Mouse (Mus musculus) limb, embryonic 14.5 days (tissue): Measurements from ENCODE around the gene Rad21l. TPM values are rescaled to one million over a fixed set of nuclear protein-coding genes. Genes with fewer than 3 reads are reported as not detected.

Experiments
- ATAC-seq: fragments of 200-750 bp; cut with Nextera tagmentation; 2 replicates; pipeline ENCODE4 v1.8.0; 2017; ENCODE audit warnings: low read depth, moderate number of reproducible peaks, moderate TSS enrichment; ENCODE audit not compliant: low FRiP score
- DNase-seq: peaks from one replicate; pipeline ENCODE4 v3.0.0-alpha.2; 2015; ENCODE audit warnings: low spot score
- H3K27ac ChIP-seq: fragments of 300-500 bp; sonication (generic); replicated peaks from 2 replicates; pipeline ENCODE4 v1.5.1; 2014; ENCODE audit warnings: low read depth, mild to moderate bottlenecking, low read length, moderate library complexity, mixed read lengths
- H3K27me3 ChIP-seq: fragments of 300-500 bp; sonication (generic); 2 replicates; pipeline ENCODE4 v1.6.1; 2014; ENCODE audit warnings: low read length, mixed read lengths; ENCODE audit not compliant: control insufficient read depth, insufficient read depth
- H3K36me3 ChIP-seq: fragments of 300-500 bp; sonication (generic); 2 replicates; pipeline ENCODE4 v1.6.1; 2014; ENCODE audit warnings: mild to moderate bottlenecking, low read length, moderate library complexity, mixed read lengths; ENCODE audit not compliant: control insufficient read depth, insufficient read depth
- H3K4me1 ChIP-seq: fragments of 300-500 bp; sonication (generic); 2 replicates; pipeline ENCODE4 v1.6.1; 2014; ENCODE audit warnings: antibody characterized with exemption, low read length, mixed read lengths; ENCODE audit not compliant: control insufficient read depth, insufficient read depth
- H3K4me2 ChIP-seq: fragments of 300-500 bp; sonication (generic); replicated peaks from 2 replicates; pipeline ENCODE4 v1.6.1; 2014; ENCODE audit warnings: low read depth, mild to moderate bottlenecking, low read length, moderate library complexity; ENCODE audit not compliant: severe bottlenecking
- H3K4me3 ChIP-seq: fragments of 300-500 bp; sonication (generic); replicated peaks from 2 replicates; pipeline ENCODE4 v1.5.1; 2014; ENCODE audit warnings: low read length
- H3K9ac ChIP-seq: fragments of 300-500 bp; sonication (generic); 2 replicates; pipeline ENCODE4 v1.6.1; 2014; ENCODE audit warnings: mild to moderate bottlenecking, low read depth, low read length, moderate library complexity; ENCODE audit not compliant: severe bottlenecking
- H3K9me3 ChIP-seq: fragments of 300-500 bp; sonication (generic); 2 replicates; pipeline ENCODE4 v1.6.1; 2016; ENCODE audit warnings: low read length; ENCODE audit not compliant: control insufficient read depth
- POLR2A ChIP-seq: fragments of 200-500 bp; IDR thresholded peaks from 2 replicates; pipeline ENCODE4 v1.8.0; 2012; ENCODE audit warnings: inconsistent platforms, mild to moderate bottlenecking, moderate library complexity, borderline replicate concordance; ENCODE audit not compliant: insufficient read depth, insufficient read length; ENCODE audit errors: extremely low read depth
- WGBS: fragments of 180-500 bp; shearing (Covaris S2); extraction: QIAGEN DNeasy Blood & Tissue Kit; methylation state at CpG from one replicate; pipeline ENCODE4 v1.1.7; 2014; 5-methylcytosine and 5-hydroxymethylcytosine counted together
- polyA plus RNA-seq, 2 experiments: library from polyadenylated mRNA; depleted of rRNA in 1 of 2; stranded (reverse) in 1 of 2; unstranded in 1 of 2; fragments of >200 nt; fragmentation: Nextera tagmentation in 1 of 2; extraction: Ambion mirVana in 1 of 2; gene quantifications; 2 replicates each; pipeline versions ENCODE4 v1.2.1 to v1.2.3; 2012 to 2014

The Rad21l gene
- polyA plus RNA-seq, 2 experiments: not detected

- no peak for TF ChIP-seq POLR2A
- H3K9me3 ChIP-seq: no peaks in the 10 kb centered on the region
- no peak overlapping the region for H3K4me2 ChIP-seq
- peaks cover 3% of the 10 kb centered on the region; the same call in 1 of the 2 replicates for H3K4me1 ChIP-seq
- H3K27ac ChIP-seq: no peak overlapping the region
- WGBS: 36% methylated on average over 2 of the region's 2 CpGs
- no peak for ATAC-seq
- no peaks in the 10 kb centered on the region for H3K36me3 ChIP-seq
- peaks cover 23% of the 10 kb centered on the region; the same call in 1 of the 2 replicates for H3K27me3 ChIP-seq
- H3K4me3 ChIP-seq: no peak overlapping the region
- no peak overlapping the region for H3K9ac ChIP-seq
- no peak for DNase-seq
These were observed 33.4 kb downstream of the Rad21l start for GRCm38 (mm10) chr2:151634903-151635302.

GRCm38 (mm10) chr2:151632982-151633381 lies 35.4 kb downstream of the Rad21l start:
- H3K36me3 ChIP-seq: no peaks in the 10 kb centered on the region
- no peak for DNase-seq
- TF ChIP-seq POLR2A: no peak
- no peak for ATAC-seq
- peaks cover 3% of the 10 kb centered on the region; the same call in 1 of the 2 replicates for H3K4me1 ChIP-seq
- H3K4me2 ChIP-seq: no peak overlapping the region
- WGBS: 40% methylated on average over 5 of the region's 5 CpGs
- H3K4me3 ChIP-seq: no peak overlapping the region
- peaks cover 23% of the 10 kb centered on the region; the same call in 1 of the 2 replicates for H3K27me3 ChIP-seq
- no peak overlapping the region for H3K27ac ChIP-seq
- no peaks in the 10 kb centered on the region for H3K9me3 ChIP-seq
- H3K9ac ChIP-seq: no peak overlapping the region

GRCm38 (mm10) chr2:151632159-151632814 lies 36.0 kb downstream of the Rad21l start, which contains the start of gene Snph:
TSS of gene Snph (minus strand) at chr2:151632593.
- no peaks in the 10 kb centered on the region for H3K9me3 ChIP-seq
- peaks cover 3% of the 10 kb centered on the region; the same call in 1 of the 2 replicates for H3K4me1 ChIP-seq
- H3K4me2 ChIP-seq: peak within 1 kb of the TSS; percentile 97
- no peaks in the 10 kb centered on the region for H3K36me3 ChIP-seq
- peaks cover 23% of the 10 kb centered on the region; the same call in 1 of the 2 replicates for H3K27me3 ChIP-seq
- under 1% methylated on average over 34 of the region's 47 CpGs for WGBS
- DNase-seq (peak; percentile 15), ATAC-seq (peak; percentile 70; the same call in 1 of the 2 replicates)
- no peak within 1 kb of the TSS for H3K27ac ChIP-seq
- TF ChIP-seq POLR2A: no peak
- H3K9ac ChIP-seq: peak within 1 kb of the TSS; percentile 68
- H3K4me3 ChIP-seq: peak within 1 kb of the TSS; percentile 63

- peak overlapping the region; percentile 68 for H3K9ac ChIP-seq
- peak overlapping the region; percentile 63 for H3K4me3 ChIP-seq
- H3K4me2 ChIP-seq: peak overlapping the region; percentile 97
- peaks cover 23% of the 10 kb centered on the region; the same call in 1 of the 2 replicates for H3K27me3 ChIP-seq
- WGBS: 3% methylated on average over 22 of the region's 22 CpGs
- H3K4me1 ChIP-seq: peaks cover 3% of the 10 kb centered on the region; the same call in 1 of the 2 replicates
- H3K9me3 ChIP-seq: no peaks in the 10 kb centered on the region
- no peak overlapping the region for H3K27ac ChIP-seq
- H3K36me3 ChIP-seq: no peaks in the 10 kb centered on the region
- DNase-seq (no peak), ATAC-seq (no peak)
- no peak for TF ChIP-seq POLR2A
These were observed 36.8 kb downstream of the Rad21l start for GRCm38 (mm10) chr2:151631406-151632158.

- no peak overlapping the region for H3K27ac ChIP-seq
- H3K9ac ChIP-seq: no peak overlapping the region
- DNase-seq (no peak), ATAC-seq (no peak)
- H3K4me3 ChIP-seq: no peak overlapping the region
- no peaks in the 10 kb centered on the region for H3K9me3 ChIP-seq
- H3K27me3 ChIP-seq: peaks cover 23% of the 10 kb centered on the region; the same call in 1 of the 2 replicates
- H3K4me1 ChIP-seq: peaks cover 3% of the 10 kb centered on the region; the same call in 1 of the 2 replicates
- WGBS: 54% methylated on average over 7 of the region's 7 CpGs
- no peak for TF ChIP-seq POLR2A
- no peak overlapping the region for H3K4me2 ChIP-seq
- H3K36me3 ChIP-seq: no peaks in the 10 kb centered on the region
These were observed 39.0 kb downstream of the Rad21l start for GRCm38 (mm10) chr2:151629310-151629709.
